Mouse (Mus musculus) lung, embryonic 16.5 days (tissue): ENCODE measurements around the gene Gm10638. TPM values are rescaled to one million over a fixed set of nuclear protein-coding genes. Genes with fewer than 3 reads are reported as not detected.

Experiments used
- ATAC-seq: fragments of 200-750 bp; cut with Nextera tagmentation; 2 replicates; pipeline ENCODE4 v1.8.0; 2017; ENCODE audit warnings: low read depth, mild to moderate bottlenecking, moderate library complexity
- H3K27ac ChIP-seq: fragments of 300-500 bp; sonication (generic); 2 replicates; pipeline ENCODE4 v1.5.1; 2014; ENCODE audit warnings: mild to moderate bottlenecking, control low read depth, low read length
- H3K27me3 ChIP-seq: fragments of 300-500 bp; sonication (generic); 2 replicates; pipeline ENCODE4 v1.6.1; 2014; ENCODE audit warnings: low read depth, low read length, mixed read lengths; ENCODE audit not compliant: control insufficient read depth, insufficient read depth
- H3K36me3 ChIP-seq: fragments of 300-500 bp; sonication (generic); 2 replicates; pipeline ENCODE4 v1.6.1; 2014; ENCODE audit warnings: low read length; ENCODE audit not compliant: control insufficient read depth, insufficient read depth
- H3K4me1 ChIP-seq: fragments of 300-500 bp; sonication (generic); replicated peaks from 2 replicates; pipeline ENCODE4 v1.6.1; 2014; ENCODE audit warnings: low read length, mixed read lengths; ENCODE audit not compliant: control insufficient read depth, insufficient read depth
- H3K4me2 ChIP-seq: fragments of 300-500 bp; sonication (generic); 2 replicates; pipeline ENCODE4 v1.6.1; 2014; ENCODE audit warnings: low read depth, low read length, control low read depth
- H3K4me3 ChIP-seq: fragments of 300-500 bp; sonication (generic); 2 replicates; pipeline ENCODE4 v1.5.1; 2014; ENCODE audit warnings: mild to moderate bottlenecking, low read length, control low read depth
- H3K9ac ChIP-seq: fragments of 300-500 bp; sonication (generic); 2 replicates; pipeline ENCODE4 v1.6.1; 2014; ENCODE audit warnings: low read length, control low read depth
- H3K9me3 ChIP-seq: fragments of 300-500 bp; sonication (generic); 2 replicates; pipeline ENCODE4 v1.6.1; 2016; ENCODE audit warnings: low read length; ENCODE audit not compliant: control insufficient read depth
- WGBS: fragments of 180-500 bp; shearing (Covaris S2); extraction: QIAGEN DNeasy Blood & Tissue Kit; methylation state at CpG from one replicate; pipeline ENCODE4 v1.1.7; 2014; 5-methylcytosine and 5-hydroxymethylcytosine counted together
- polyA plus RNA-seq: library from polyadenylated mRNA; unstranded; fragments of >200 nt; fragmentation: Nextera tagmentation; extraction: Ambion mirVana; gene quantifications from 2 replicates; pipeline ENCODE4 v1.2.1, GENCODE M21; 2015

The Gm10638 gene
- polyA plus RNA-seq, 1 experiment from 2014 or later, result 3.3 TPM

DNA sequence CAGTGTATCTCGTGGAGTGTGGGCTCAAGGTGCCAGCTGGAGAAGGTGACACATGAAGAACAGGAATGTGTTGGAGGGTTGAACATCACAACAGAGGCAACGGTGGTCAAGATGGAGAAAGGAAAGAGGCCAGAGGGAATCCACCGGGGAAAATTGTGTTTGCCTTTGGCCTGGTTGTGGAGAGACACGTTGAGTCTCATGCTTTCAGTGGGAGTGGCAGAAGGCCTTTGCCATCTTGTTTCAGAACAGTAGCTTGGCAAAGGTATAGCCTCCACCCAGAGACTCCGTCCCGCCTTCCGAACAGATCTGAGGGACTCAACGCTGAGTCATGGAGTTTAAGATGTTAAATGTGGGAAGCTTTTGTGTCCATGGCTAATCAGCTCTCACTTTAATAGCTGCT, 20.2 kb downstream of the Gm10638 start:
- Histone ChIP-seq H3K27ac (no peak overlapping the region), H3K9ac (no peak overlapping the region), H3K4me1 (peaks cover 3% of the 10 kb centered on the region; the same call in 1 of the 2 replicates), H3K36me3 (no peaks in the 10 kb centered on the region), H3K4me2 (no peak overlapping the region), H3K4me3 (no peak overlapping the region), H3K9me3 (no peaks in the 10 kb centered on the region), H3K27me3 (no peaks in the 10 kb centered on the region)
- no peak for ATAC-seq
- 81% methylated on average over 8 of the region's 8 CpGs for WGBS

DNA sequence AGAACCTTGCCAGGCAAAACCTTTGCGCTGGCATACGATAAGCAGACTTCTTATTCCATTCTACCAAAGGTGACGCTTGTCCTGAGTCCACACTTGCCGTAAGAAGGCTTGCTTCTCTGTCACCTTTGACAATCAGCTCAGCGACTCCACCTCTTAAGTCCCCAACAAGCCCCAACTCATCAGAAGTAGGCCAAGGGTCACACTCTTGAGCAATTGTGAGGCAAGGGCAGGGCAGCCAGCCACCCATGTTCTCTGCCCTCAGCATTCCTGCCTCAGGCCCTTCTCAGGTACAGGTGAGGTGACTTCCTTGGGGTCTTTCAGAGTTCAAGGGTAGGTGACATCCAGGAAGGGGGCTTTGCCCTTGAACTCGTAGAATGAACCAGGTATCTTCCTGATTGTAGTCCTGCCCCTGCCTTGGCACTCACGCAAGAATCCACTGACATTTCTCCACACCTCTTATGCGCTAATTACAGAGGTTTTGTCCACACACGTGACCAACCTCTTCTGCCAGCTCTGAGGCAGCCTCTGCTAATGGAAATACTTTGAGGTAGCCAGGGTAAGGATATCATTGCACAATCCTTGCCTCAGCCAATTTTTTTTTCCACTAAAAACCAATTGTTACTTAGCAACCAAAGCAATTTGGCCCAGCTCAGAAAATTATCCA, 21.2 kb downstream of the Gm10638 start:
- Histone ChIP-seq H3K9ac (no peak overlapping the region), H3K27ac (0 out of 2 replicates have a peak overlapping the region, but pooled peaks have one; percentile 34), H3K4me3 (no peak overlapping the region), H3K4me1 (no peaks in the 10 kb centered on the region; the same call in 1 of the 2 replicates), H3K9me3 (no peaks in the 10 kb centered on the region), H3K4me2 (no peak overlapping the region), H3K27me3 (no peaks in the 10 kb centered on the region), H3K36me3 (no peaks in the 10 kb centered on the region)
- WGBS, result 66% methylated on average over 9 of the region's 9 CpGs
- ATAC-seq, result peak; percentile 73

DNA sequence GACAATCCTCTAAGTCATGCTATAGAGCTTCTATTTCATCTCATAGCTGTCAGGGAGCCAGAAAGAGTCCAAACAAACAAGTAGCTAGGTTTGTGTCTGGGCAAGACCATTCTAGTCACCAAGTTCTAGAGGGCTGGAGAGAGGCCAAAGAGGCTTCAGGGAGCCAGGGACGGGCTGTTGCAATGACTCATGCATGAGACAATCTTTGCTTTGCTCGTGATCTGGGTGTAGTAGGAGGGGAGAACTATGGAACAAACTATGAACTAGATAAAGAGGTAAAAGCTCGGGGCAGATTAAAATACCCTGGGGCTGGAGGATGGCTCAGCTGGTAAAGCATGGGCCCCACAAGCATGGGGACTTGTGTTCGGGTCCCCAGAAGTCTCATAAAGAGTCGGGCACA, 23.0 kb downstream of the Gm10638 start:
- Histone ChIP-seq H3K36me3 (no peaks in the 10 kb centered on the region), H3K9me3 (no peaks in the 10 kb centered on the region), H3K9ac (no peak overlapping the region), H3K4me1 (no peaks in the 10 kb centered on the region; the same call in 1 of the 2 replicates), H3K27ac (no peak overlapping the region), H3K4me2 (no peak overlapping the region), H3K27me3 (no peaks in the 10 kb centered on the region), H3K4me3 (no peak overlapping the region)
- ATAC-seq, result peak; percentile 51; the same call in 1 of the 2 replicates
- 46% methylated on average over 5 of the region's 5 CpGs for WGBS

DNA sequence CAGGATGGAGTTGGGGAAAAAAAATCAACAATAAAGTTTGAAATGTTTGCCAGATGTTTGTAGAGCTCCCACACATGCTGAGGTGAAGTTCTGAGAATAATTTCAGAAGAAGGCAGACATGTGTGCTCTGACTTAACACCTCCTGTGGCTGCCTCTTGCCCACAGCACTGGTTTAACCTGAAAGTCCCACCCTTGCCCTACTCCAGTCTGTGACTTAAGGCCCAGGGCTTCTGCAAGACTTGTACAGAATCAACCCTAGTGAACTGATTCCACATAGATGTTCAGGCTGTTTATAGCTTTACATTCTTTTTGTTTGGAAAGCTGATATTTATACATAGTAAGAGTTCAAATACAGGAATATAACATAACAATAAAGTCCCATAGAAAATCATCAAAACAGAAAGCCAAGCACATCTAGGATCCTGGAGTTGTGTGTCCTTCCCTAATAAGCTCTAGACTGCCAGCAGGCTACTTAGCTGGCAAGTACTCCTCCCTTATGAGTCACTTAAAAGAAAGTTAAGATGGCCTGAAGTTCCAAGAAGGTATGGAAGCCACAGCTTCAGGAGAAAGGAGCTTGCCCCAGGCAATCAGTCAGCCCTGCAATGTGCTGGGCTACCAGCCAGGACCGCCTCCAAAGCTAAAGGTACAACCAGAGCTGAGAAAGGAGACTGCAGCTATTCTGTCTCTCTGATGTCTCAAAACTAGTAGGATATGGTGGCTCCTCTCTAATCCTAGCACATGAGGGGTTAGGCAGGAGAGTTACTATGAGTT, 24.6 kb downstream of the Gm10638 start:
- Histone ChIP-seq H3K27ac (no peak overlapping the region), H3K36me3 (no peaks in the 10 kb centered on the region), H3K4me1 (no peaks in the 10 kb centered on the region; the same call in 1 of the 2 replicates), H3K4me3 (no peak overlapping the region), H3K9me3 (no peaks in the 10 kb centered on the region), H3K27me3 (no peaks in the 10 kb centered on the region), H3K4me2 (no peak overlapping the region), H3K9ac (no peak overlapping the region)
- WGBS, result 59% methylated on average over 1 of the region's 1 CpGs
- ATAC-seq, result no peak

GRCm38 (mm10) chr8:86779207-86779606, 33.7 kb downstream of the Gm10638 start:
- Histone ChIP-seq H3K27me3 (no peaks in the 10 kb centered on the region), H3K36me3 (no peaks in the 10 kb centered on the region), H3K4me3 (no peak overlapping the region), H3K9me3 (no peaks in the 10 kb centered on the region), H3K4me1 (peaks cover 6% of the 10 kb centered on the region), H3K27ac (no peak overlapping the region), H3K4me2 (no peak overlapping the region), H3K9ac (no peak overlapping the region)
- 68% methylated on average over 8 of the region's 8 CpGs for WGBS
- no peak for ATAC-seq

DNA sequence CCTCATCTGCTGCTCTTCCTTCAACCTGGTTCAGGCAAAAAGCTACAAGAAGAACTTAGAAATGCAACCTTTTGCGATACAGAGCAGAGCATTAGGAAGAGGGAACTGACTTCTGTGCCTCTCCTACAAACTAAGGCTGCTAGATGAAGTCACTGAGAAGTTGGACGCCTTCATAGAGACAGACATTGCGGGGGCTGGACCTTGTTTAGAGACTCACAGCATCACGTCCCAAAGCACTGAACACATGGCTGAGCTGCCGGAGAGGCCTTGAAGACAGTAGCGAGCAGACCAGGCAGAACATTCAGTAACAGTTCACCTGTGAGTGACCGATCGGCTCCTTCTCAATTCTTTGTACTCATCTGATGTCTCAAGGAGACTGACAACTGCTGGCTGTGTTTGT, 35.6 kb downstream of the Gm10638 start:
- Histone ChIP-seq H3K36me3 (no peaks in the 10 kb centered on the region), H3K4me2 (no peak overlapping the region), H3K27ac (no peak overlapping the region), H3K9me3 (no peaks in the 10 kb centered on the region), H3K27me3 (no peaks in the 10 kb centered on the region), H3K9ac (no peak overlapping the region), H3K4me3 (no peak overlapping the region), H3K4me1 (peaks cover 6% of the 10 kb centered on the region)
- 92% methylated on average over 8 of the region's 8 CpGs for WGBS
- no peak for ATAC-seq

- no peaks in the 10 kb centered on the region for H3K36me3 ChIP-seq
- H3K4me3 ChIP-seq, result no peak overlapping the region
- H3K9me3 ChIP-seq, result no peaks in the 10 kb centered on the region
- 50% methylated on average over 5 of the region's 5 CpGs for WGBS
- no peak overlapping the region for H3K27ac ChIP-seq
- no peak for ATAC-seq
- H3K4me2 ChIP-seq, result no peak overlapping the region
- H3K27me3 ChIP-seq, result no peaks in the 10 kb centered on the region
- H3K4me1 ChIP-seq, result peaks cover 16% of the 10 kb centered on the region
- H3K9ac ChIP-seq, result no peak overlapping the region
Measured at GRCm38 (mm10) chr8:86786498-86786897, 41.0 kb downstream of the Gm10638 start.

- 28% methylated on average over 12 of the region's 12 CpGs for whole genome bisulfite sequencing
- 0 out of 2 replicates have a peak overlapping the region, but pooled peaks have one; percentile 5 for H3K4me3 ChIP-seq
- no peaks in the 10 kb centered on the region for H3K27me3 ChIP-seq
- no peaks in the 10 kb centered on the region for H3K36me3 ChIP-seq
- H3K4me2 ChIP-seq, result peak overlapping the region; percentile 38
- ATAC-seq, result peak; percentile 72
- peaks cover 16% of the 10 kb centered on the region for H3K4me1 ChIP-seq
- H3K9me3 ChIP-seq, result no peaks in the 10 kb centered on the region
- peak overlapping the region; percentile 65 for H3K27ac ChIP-seq
- no peak overlapping the region; the same call in 1 of the 2 replicates for H3K9ac ChIP-seq
Measured at GRCm38 (mm10) chr8:86787891-86788420, 42.5 kb downstream of the Gm10638 start.

DNA sequence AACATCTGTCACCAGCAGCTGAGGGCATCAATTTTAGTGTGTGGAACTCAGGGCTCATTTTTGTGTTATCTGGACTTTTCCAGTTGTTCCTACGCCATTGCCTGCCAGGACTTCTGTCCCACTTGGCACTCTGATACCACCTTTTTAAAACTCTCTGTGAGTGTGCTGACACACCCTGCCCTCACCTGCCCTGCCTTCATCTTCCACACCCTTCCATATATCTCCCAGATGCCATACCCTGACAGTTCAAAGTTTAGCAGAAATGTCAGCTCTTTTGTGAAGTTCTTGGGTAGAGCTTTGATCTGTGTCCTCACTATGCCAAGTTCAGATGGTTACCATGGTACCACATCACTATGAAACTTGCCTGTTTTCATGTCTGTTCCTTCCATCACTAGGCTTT, 44.1 kb downstream of the Gm10638 start:
- Histone ChIP-seq H3K4me2 (no peak overlapping the region), H3K9ac (no peak overlapping the region), H3K4me1 (peaks cover 16% of the 10 kb centered on the region), H3K4me3 (no peak overlapping the region), H3K36me3 (no peaks in the 10 kb centered on the region), H3K27me3 (no peaks in the 10 kb centered on the region), H3K27ac (no peak overlapping the region), H3K9me3 (no peaks in the 10 kb centered on the region)
- ATAC-seq, result no peak
- WGBS, result 67% methylated on average over 1 of the region's 1 CpGs
